Mouse (Mus musculus): Measurements from ENCODE around the gene Cox6b1. TPM values are rescaled to one million over a fixed set of nuclear protein-coding genes. Genes with fewer than 3 reads are reported as not detected.

Gene Cox6b1
- polyA plus RNA-seq, 1 experiment from 2014 or later: 945 TPM

DNA sequence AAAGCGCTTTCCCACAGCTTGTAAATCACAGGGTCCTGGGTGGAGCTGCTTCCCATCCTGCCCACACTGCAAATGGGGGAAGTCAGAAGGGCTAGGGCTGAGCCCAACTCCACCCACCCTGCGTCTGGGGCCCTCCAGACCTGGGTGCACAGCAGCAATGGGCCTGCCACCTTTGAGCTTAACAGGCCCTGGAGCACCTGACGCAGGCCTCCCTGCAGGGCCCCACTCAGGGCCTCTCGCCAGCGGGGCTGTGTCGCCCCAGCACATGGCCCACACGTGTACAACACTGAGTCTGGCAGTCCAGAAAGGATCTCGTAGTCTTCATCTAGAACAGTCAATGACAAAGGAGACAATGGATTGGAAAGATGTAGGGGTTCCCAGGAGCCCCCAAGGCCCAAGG is 46.0 kb downstream of the Cox6b1 start:
- Histone ChIP-seq H3K9ac (ENCODE audit: low read length) (no peak overlapping the region), H3K27ac (ENCODE audit: low read length) (no peak overlapping the region), H3K27me3 (ENCODE audit: control insufficient read depth, insufficient read depth, low read depth, low read length) (no peaks in the 10 kb centered on the region), H3K4me1 (replicated peaks; ENCODE audit: control insufficient read depth, insufficient read depth, low read length) (no peaks in the 10 kb centered on the region), H3K4me2 (ENCODE audit: low read depth, low read length) (no peak overlapping the region), H3K4me3 (ENCODE audit: low read length) (no peak overlapping the region), H3K9me3 (ENCODE audit: control insufficient read depth, low read length) (no peaks in the 10 kb centered on the region), H3K36me3 (ENCODE audit: control insufficient read depth, insufficient read depth, low read length) (peaks cover 91% of the 10 kb centered on the region)
- ATAC-seq (ENCODE audit: low read depth): no peak
- WGBS: 90% methylated on average over 8 of the region's 8 CpGs

DNA sequence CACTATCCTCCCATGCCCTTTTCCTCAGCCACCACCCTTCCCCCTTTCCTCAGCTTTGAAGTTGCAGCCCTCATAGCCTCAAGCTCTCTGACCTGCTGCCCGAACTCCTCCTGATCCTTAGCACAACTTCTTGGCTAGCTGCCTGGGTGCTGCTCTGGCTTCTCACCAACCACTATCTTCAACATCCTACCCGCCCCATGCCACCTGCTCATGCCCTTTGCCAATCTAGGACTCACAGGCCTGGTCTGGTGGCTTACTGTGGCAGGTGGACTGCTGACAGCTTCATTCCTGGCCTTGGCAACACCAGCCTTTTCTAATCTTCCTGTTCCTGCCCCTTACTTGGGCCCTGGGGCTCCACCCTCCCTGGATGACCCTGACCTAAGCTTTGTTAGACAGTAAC is 53.0 kb downstream of the Cox6b1 start:
- WGBS: 75% methylated on average over 2 of the region's 2 CpGs
- no peaks in the 10 kb centered on the region for H3K27me3 ChIP-seq (ENCODE audit: control insufficient read depth, insufficient read depth, low read depth, low read length)
- peaks cover 85% of the 10 kb centered on the region for H3K36me3 ChIP-seq (ENCODE audit: control insufficient read depth, insufficient read depth, low read length)
- ATAC-seq (ENCODE audit: low read depth): no peak
- H3K9ac ChIP-seq (ENCODE audit: low read length): no peak overlapping the region
- no peaks in the 10 kb centered on the region for H3K4me1 ChIP-seq (replicated peaks; ENCODE audit: control insufficient read depth, insufficient read depth, low read length)
- H3K27ac ChIP-seq (ENCODE audit: low read length): no peak overlapping the region
- H3K4me2 ChIP-seq (ENCODE audit: low read depth, low read length): no peak overlapping the region
- no peak overlapping the region for H3K4me3 ChIP-seq (ENCODE audit: low read length)
- no peaks in the 10 kb centered on the region for H3K9me3 ChIP-seq (ENCODE audit: control insufficient read depth, low read length)

DNA sequence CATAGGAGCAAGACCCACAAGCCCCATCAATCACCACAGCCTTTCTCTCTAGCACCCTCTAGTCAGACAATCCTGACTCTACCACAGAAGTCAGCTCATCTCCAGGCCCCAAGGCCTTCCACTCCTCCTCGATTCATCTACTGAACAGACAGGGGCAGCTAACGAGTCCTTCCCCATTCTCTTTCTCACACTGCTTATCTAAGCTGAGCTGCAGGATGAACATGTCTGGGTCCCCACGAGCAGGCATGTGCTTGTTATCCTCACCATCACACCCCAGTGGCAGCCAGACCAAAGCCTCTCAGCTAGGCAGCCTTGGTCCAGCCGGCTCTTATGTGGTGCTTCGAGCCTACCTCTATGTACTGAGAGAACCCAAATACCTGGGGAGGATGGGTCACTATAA is 53.6 kb downstream of the Cox6b1 start:
- H3K4me3 ChIP-seq (ENCODE audit: low read length): no peak overlapping the region
- H3K4me2 ChIP-seq (ENCODE audit: low read depth, low read length): no peak overlapping the region
- ATAC-seq (ENCODE audit: low read depth): no peak
- H3K27me3 ChIP-seq (ENCODE audit: control insufficient read depth, insufficient read depth, low read depth, low read length): no peaks in the 10 kb centered on the region
- H3K9me3 ChIP-seq (ENCODE audit: control insufficient read depth, low read length): no peaks in the 10 kb centered on the region
- 84% methylated on average over 5 of the region's 5 CpGs for WGBS
- H3K4me1 ChIP-seq (replicated peaks; ENCODE audit: control insufficient read depth, insufficient read depth, low read length): no peaks in the 10 kb centered on the region
- H3K27ac ChIP-seq (ENCODE audit: low read length): no peak overlapping the region
- H3K9ac ChIP-seq (ENCODE audit: low read length): no peak overlapping the region
- H3K36me3 ChIP-seq (ENCODE audit: control insufficient read depth, insufficient read depth, low read length): peaks cover 81% of the 10 kb centered on the region

DNA sequence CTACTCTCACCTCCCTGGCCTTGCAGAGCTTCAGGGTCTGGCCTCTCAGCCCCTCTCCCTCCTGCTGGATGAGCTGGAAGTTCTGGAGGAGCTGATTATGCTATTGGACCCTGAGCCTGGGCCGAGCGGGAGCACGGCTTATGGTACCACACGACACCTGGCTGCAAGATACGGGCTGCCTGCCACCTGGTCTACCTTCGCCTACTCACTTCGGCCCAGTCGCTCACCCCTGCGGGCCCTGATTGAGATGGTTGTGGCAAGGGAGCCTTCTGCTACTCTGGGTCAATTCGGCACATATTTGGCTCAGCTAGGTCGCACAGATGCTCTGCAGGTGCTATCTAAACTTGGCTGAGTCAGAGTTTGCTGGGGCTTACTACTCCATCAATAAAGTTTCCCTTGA is 58.4 kb downstream of the Cox6b1 start:
- Histone ChIP-seq H3K4me1 (replicated peaks; ENCODE audit: control insufficient read depth, insufficient read depth, low read length) (peaks cover 5% of the 10 kb centered on the region), H3K4me2 (ENCODE audit: low read depth, low read length) (no peak overlapping the region), H3K27me3 (ENCODE audit: control insufficient read depth, insufficient read depth, low read depth, low read length) (no peaks in the 10 kb centered on the region), H3K9ac (ENCODE audit: low read length) (no peak overlapping the region), H3K27ac (ENCODE audit: low read length) (no peak overlapping the region), H3K4me3 (ENCODE audit: low read length) (no peak overlapping the region), H3K36me3 (ENCODE audit: control insufficient read depth, insufficient read depth, low read length) (peaks cover 44% of the 10 kb centered on the region), H3K9me3 (ENCODE audit: control insufficient read depth, low read length) (no peaks in the 10 kb centered on the region)
- 83% methylated on average over 11 of the region's 11 CpGs for WGBS
- no peak for ATAC-seq (ENCODE audit: low read depth)

Small RNA genes within 50 kb of the gene (microRNA-seq; reads per million reads assigned to microRNA genes)
- gene Mir3569: not detected

Other genes with a start within 250 kb of the Cox6b1 start
- gene Tyrobp, start 212.4 kb downstream of the Cox6b1 start, polyA plus RNA-seq (2015; fragmentation: Nextera tagmentation; extraction: Ambion mirVana): 53.5 and 63.9 TPM in 2 replicates
- gene Hcst, start 206.3 kb downstream of the Cox6b1 start, polyA plus RNA-seq (2015; fragmentation: Nextera tagmentation; extraction: Ambion mirVana): 2.0 and 2.6 TPM in 2 replicates
- gene Nfkbid, start 204.4 kb downstream of the Cox6b1 start, polyA plus RNA-seq (2015; fragmentation: Nextera tagmentation; extraction: Ambion mirVana): 1.9 and 2.0 TPM in 2 replicates
- gene Aplp1, start 180.6 kb downstream of the Cox6b1 start, polyA plus RNA-seq (2015; fragmentation: Nextera tagmentation; extraction: Ambion mirVana): 20.4 and 22.3 TPM in 2 replicates
- not detected in 2 replicates for gene Kirrel2, start 168.5 kb downstream of the Cox6b1 start, polyA plus RNA-seq (2015; fragmentation: Nextera tagmentation; extraction: Ambion mirVana)
- gene Nphs1, start 167.8 kb downstream of the Cox6b1 start, polyA plus RNA-seq (2015; fragmentation: Nextera tagmentation; extraction: Ambion mirVana): not detected in 2 replicates
- gene Prodh2, start 132.5 kb downstream of the Cox6b1 start, polyA plus RNA-seq (2015; fragmentation: Nextera tagmentation; extraction: Ambion mirVana): 0.41 and 2.4 TPM in 2 replicates
- 7.6 and 7.8 TPM in 2 replicates for gene Arhgap33, start 91.1 kb downstream of the Cox6b1 start, polyA plus RNA-seq (2015; fragmentation: Nextera tagmentation; extraction: Ambion mirVana)
- gene Hspb6, start 74.0 kb downstream of the Cox6b1 start, polyA plus RNA-seq (2015; fragmentation: Nextera tagmentation; extraction: Ambion mirVana): 32.0 and 34.0 TPM in 2 replicates
- 12.9 and 14.9 TPM in 2 replicates for gene Proser3, start 73.9 kb downstream of the Cox6b1 start, polyA plus RNA-seq (2015; fragmentation: Nextera tagmentation; extraction: Ambion mirVana)
- gene Lin37, start 66.3 kb downstream of the Cox6b1 start, polyA plus RNA-seq (2015; fragmentation: Nextera tagmentation; extraction: Ambion mirVana): 38.1 and 46.1 TPM in 2 replicates
- gene U2af1l4, start 62.9 kb downstream of the Cox6b1 start, polyA plus RNA-seq (2015; fragmentation: Nextera tagmentation; extraction: Ambion mirVana): 95.5 and 96.3 TPM in 2 replicates
- 14.3 and 18.2 TPM in 2 replicates for gene Gm49396, start 62.8 kb downstream of the Cox6b1 start, polyA plus RNA-seq (2015; fragmentation: Nextera tagmentation; extraction: Ambion mirVana)
- gene Psenen, start 62.5 kb downstream of the Cox6b1 start, polyA plus RNA-seq (2015; fragmentation: Nextera tagmentation; extraction: Ambion mirVana): 144 and 146 TPM in 2 replicates
- 4.2 and 6.4 TPM in 2 replicates for gene Igflr1, start 60.7 kb downstream of the Cox6b1 start, polyA plus RNA-seq (2015; fragmentation: Nextera tagmentation; extraction: Ambion mirVana)
- 8.7 and 10.0 TPM in 2 replicates for gene Kmt2b, start 37.4 kb downstream of the Cox6b1 start, polyA plus RNA-seq (2015; fragmentation: Nextera tagmentation; extraction: Ambion mirVana)
- 4.5 and 4.6 TPM in 2 replicates for gene Zbtb32, start 27.2 kb downstream of the Cox6b1 start, polyA plus RNA-seq (2015; fragmentation: Nextera tagmentation; extraction: Ambion mirVana)
- gene Upk1a, start 13.3 kb downstream of the Cox6b1 start, polyA plus RNA-seq (2015; fragmentation: Nextera tagmentation; extraction: Ambion mirVana): 1.8 and 1.9 TPM in 2 replicates
- gene Etv2, start 9.7 kb upstream of the Cox6b1 start, polyA plus RNA-seq (2015; fragmentation: Nextera tagmentation; extraction: Ambion mirVana): not detected in 2 replicates
- gene Rbm42, start 24.2 kb upstream of the Cox6b1 start, polyA plus RNA-seq (2015; fragmentation: Nextera tagmentation; extraction: Ambion mirVana): 106 and 110 TPM in 2 replicates
- gene Haus5, start 38.8 kb upstream of the Cox6b1 start, polyA plus RNA-seq (2015; fragmentation: Nextera tagmentation; extraction: Ambion mirVana): 49.6 and 58.2 TPM in 2 replicates
- not detected in 2 replicates for gene Pmis2, start 45.5 kb upstream of the Cox6b1 start, polyA plus RNA-seq (2015; fragmentation: Nextera tagmentation; extraction: Ambion mirVana)
- 0.75 and 1.4 TPM in 2 replicates for gene 2200002J24Rik, start 72.8 kb upstream of the Cox6b1 start, polyA plus RNA-seq (2015; fragmentation: Nextera tagmentation; extraction: Ambion mirVana)
- 0.10 and 0.26 TPM in 2 replicates for gene Atp4a, start 86.1 kb upstream of the Cox6b1 start, polyA plus RNA-seq (2015; fragmentation: Nextera tagmentation; extraction: Ambion mirVana)
- gene Tmem147, start 103.4 kb upstream of the Cox6b1 start, polyA plus RNA-seq (2015; fragmentation: Nextera tagmentation; extraction: Ambion mirVana): 148 and 160 TPM in 2 replicates
- gene Gapdhs, start 117.5 kb upstream of the Cox6b1 start, polyA plus RNA-seq (2015; fragmentation: Nextera tagmentation; extraction: Ambion mirVana): 0.45 and 0.58 TPM in 2 replicates
- 1.5 and 2.6 TPM in 2 replicates for gene Sbsn, start 125.3 kb upstream of the Cox6b1 start, polyA plus RNA-seq (2015; fragmentation: Nextera tagmentation; extraction: Ambion mirVana)
- 12.6 and 21.0 TPM in 2 replicates for gene Dmkn, start 137.6 kb upstream of the Cox6b1 start, polyA plus RNA-seq (2015; fragmentation: Nextera tagmentation; extraction: Ambion mirVana)
- gene Krtdap, start 161.7 kb upstream of the Cox6b1 start, polyA plus RNA-seq (2015; fragmentation: Nextera tagmentation; extraction: Ambion mirVana): 3.7 and 18.1 TPM in 2 replicates
- 0.35 and 0.67 TPM in 2 replicates for gene Ffar2, start 197.6 kb upstream of the Cox6b1 start, polyA plus RNA-seq (2015; fragmentation: Nextera tagmentation; extraction: Ambion mirVana)
- not detected in 2 replicates for gene Ffar3, start 230.0 kb upstream of the Cox6b1 start, polyA plus RNA-seq (2015; fragmentation: Nextera tagmentation; extraction: Ambion mirVana)
- gene Ffar1, start 235.4 kb upstream of the Cox6b1 start, polyA plus RNA-seq (2015; fragmentation: Nextera tagmentation; extraction: Ambion mirVana): not detected in 2 replicates

All from lung, embryonic 16.5 days (tissue).